Mouse (Mus musculus) embryonic facial prominence, embryonic 10.5 days (tissue): ENCODE measurements around the gene Mfsd13b. TPM values are rescaled to one million over a fixed set of nuclear protein-coding genes. Genes with fewer than 3 reads are reported as not detected.
"Not testable (repeated sequence)": the region's sequence is repeated elsewhere in the genome, so short reads cannot be mapped to it uniquely, and the experiment has no call there.

Experiments
- DNase-seq: peaks from one replicate; pipeline ENCODE4 v3.0.0-alpha.2; 2017; ENCODE audit warnings: low spot score
- H3K27ac ChIP-seq: fragments of 300-500 bp; sonication (generic); replicated peaks from 2 replicates; pipeline ENCODE4 v1.5.1; 2016; ENCODE audit warnings: mild to moderate bottlenecking
- H3K27me3 ChIP-seq: fragments of 300-500 bp; sonication (generic); replicated peaks from 2 replicates; pipeline ENCODE4 v1.6.1; 2016; ENCODE audit warnings: low read depth, mild to moderate bottlenecking; ENCODE audit not compliant: poor library complexity, severe bottlenecking
- H3K36me3 ChIP-seq: fragments of 300-500 bp; sonication (generic); replicated peaks from 2 replicates; pipeline ENCODE4 v1.6.1; 2016; ENCODE audit warnings: mild to moderate bottlenecking, moderate library complexity
- H3K4me1 ChIP-seq: fragments of 300-500 bp; sonication (generic); 2 replicates; pipeline ENCODE4 v1.6.1; 2016
- H3K4me3 ChIP-seq: fragments of 300-500 bp; sonication (generic); 2 replicates; pipeline ENCODE4 v1.5.1; 2016; ENCODE audit warnings: mild to moderate bottlenecking, moderate library complexity
- H3K9me3 ChIP-seq: fragments of 300-500 bp; sonication (generic); 2 replicates; pipeline ENCODE4 v1.6.1; 2016; ENCODE audit warnings: mild to moderate bottlenecking
- WGBS: fragments of 180-500 bp; shearing (Covaris S2); methylation state at CpG from one replicate; pipeline ENCODE4 v1.1.7; 2016; 5-methylcytosine and 5-hydroxymethylcytosine counted together
- polyA plus RNA-seq: library from polyadenylated mRNA; unstranded; fragments of >200 nt; fragmentation: Nextera tagmentation; extraction: Ambion mirVana; gene quantifications from 2 replicates; pipeline ENCODE4 v1.2.1, GENCODE M21; 2016

Gene Mfsd13b
- polyA plus RNA-seq, result 0.40 and 0.62 TPM in 2 replicates

DNA sequence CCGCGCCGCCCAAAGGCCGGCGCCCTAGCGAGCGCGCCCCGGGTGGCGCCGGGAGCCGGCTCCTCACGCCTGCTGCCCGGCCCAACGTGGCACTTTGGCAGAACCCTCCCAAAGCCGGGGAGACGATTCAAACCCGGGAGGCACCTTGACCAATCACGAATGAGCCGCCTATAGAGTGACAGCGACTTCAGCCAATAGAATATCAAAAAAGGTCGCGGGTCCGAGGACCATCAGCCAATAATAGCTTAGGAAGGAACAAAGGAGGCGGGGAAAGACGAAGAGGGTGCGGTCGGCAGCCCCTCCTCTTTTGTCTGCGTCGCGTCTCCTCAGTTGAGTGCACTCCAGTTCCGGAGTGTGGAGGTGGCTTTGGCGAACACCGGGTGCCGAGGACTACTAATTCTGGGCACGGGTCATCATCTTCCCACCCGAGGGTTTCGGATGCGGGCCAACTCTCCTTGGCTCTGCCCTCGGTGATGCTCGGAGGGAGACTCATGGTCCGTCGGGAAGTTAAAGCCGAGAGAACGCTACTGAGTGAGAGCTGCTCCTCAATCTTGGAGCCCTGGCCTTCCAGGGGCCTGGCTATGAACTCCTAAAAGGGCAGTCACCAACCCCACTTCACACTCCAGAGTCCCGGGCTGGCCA is at the start of gene Mfsd13b, which contains the start of gene Cdr2:
Mfsd13b (plus strand) TSS at position 310 of the 642 bp plus-strand sequence.
Cdr2 (minus strand) TSS at position 113 of the 642 bp plus-strand sequence.
- peak within 1 kb of the TSS; percentile 95 for H3K27ac ChIP-seq
- no peaks in the 10 kb centered on the region for H3K36me3 ChIP-seq
- peak within 1 kb of the TSS; percentile 96 for H3K4me3 ChIP-seq
- DNase-seq, result peak; percentile 94
- under 1% methylated on average over 46 of the region's 46 CpGs for WGBS
- no peaks in the 10 kb centered on the region for H3K9me3 ChIP-seq
- no peaks in the 10 kb centered on the region for H3K27me3 ChIP-seq
- peaks cover 21% of the 10 kb centered on the region for H3K4me1 ChIP-seq

- Histone ChIP-seq H3K27ac (no peak overlapping the region), H3K36me3 (peaks cover 100% of the 10 kb centered on the region), H3K4me1 (no peaks in the 10 kb centered on the region), H3K27me3 (no peaks in the 10 kb centered on the region), H3K9me3 (no peaks in the 10 kb centered on the region), H3K4me3 (no peak overlapping the region)
- DNase-seq, result no peak
- 95% methylated on average over 7 of the region's 7 CpGs for WGBS
These were observed 49.2 kb upstream of the Mfsd13b start for GRCm38 (mm10) chr7:120933110-120933509.

DNA sequence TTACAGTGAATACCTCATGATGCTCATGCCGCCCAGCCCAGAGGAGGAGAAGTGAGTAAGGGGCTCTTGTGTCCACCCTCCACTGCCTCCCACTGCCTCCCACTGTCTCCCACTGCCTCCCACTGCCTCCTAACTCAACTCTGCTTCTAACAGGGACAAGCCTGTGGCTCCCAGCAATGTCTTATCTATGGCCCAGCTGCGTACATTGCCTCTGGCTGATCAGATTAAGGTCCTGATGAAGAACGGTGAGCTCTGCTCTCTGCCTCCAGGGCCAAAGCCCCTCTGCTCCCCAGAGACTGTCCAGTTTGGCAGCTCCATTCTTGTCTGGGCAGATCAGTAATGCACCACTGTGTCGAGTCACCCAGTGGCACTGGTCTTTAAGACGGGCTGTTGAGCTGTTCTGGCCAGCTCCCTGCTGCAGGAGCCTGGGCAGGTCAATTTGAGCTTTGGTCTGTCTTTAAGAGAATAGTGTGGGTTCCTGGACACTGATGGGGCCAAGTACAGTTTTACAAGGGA is 48.6 kb upstream of the Mfsd13b start:
- Histone ChIP-seq H3K36me3 (peaks cover 100% of the 10 kb centered on the region), H3K4me1 (no peaks in the 10 kb centered on the region), H3K9me3 (no peaks in the 10 kb centered on the region), H3K27ac (no peak overlapping the region), H3K27me3 (no peaks in the 10 kb centered on the region), H3K4me3 (no peak overlapping the region)
- no peak for DNase-seq
- 87% methylated on average over 5 of the region's 5 CpGs for WGBS

DNA sequence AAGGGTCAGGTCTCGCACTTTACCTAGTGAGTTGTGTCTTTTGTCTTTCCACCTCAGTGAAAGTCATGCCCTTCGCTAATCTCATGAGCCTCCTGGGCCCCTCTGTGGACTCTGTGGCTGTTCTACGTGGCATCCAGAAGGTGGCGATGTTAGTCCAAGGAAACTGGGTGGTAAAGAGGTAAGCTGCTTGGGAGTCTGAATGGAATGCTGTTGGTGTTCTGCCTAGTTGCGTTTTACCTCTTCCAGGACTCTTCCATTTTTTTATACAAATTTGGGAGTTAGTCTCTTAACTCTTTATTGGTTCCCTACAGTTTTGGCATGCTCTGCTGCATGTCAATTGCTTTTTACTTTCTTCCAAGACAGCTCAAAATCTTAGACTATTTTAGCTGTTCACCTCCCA is 47.6 kb upstream of the Mfsd13b start:
- peak; percentile 57 for DNase-seq
- Histone ChIP-seq H3K27me3 (no peaks in the 10 kb centered on the region), H3K4me3 (no peak overlapping the region), H3K4me1 (no peaks in the 10 kb centered on the region), H3K9me3 (no peaks in the 10 kb centered on the region), H3K27ac (no peak overlapping the region), H3K36me3 (peaks cover 100% of the 10 kb centered on the region)
- 47% methylated on average over 5 of the region's 5 CpGs for WGBS

- H3K27ac ChIP-seq, result no peak overlapping the region
- peaks cover 100% of the 10 kb centered on the region for H3K36me3 ChIP-seq
- H3K4me3 ChIP-seq, result no peak overlapping the region
- H3K27me3 ChIP-seq, result no peaks in the 10 kb centered on the region
- 87% methylated on average over 4 of the region's 4 CpGs for WGBS
- H3K4me1 ChIP-seq, result no peaks in the 10 kb centered on the region
- no peaks in the 10 kb centered on the region for H3K9me3 ChIP-seq
- DNase-seq, result no peak
These were observed 45.8 kb upstream of the Mfsd13b start for GRCm38 (mm10) chr7:120936522-120936921.

- 89% methylated on average over 9 of the region's 9 CpGs for WGBS
- Histone ChIP-seq H3K36me3 (peaks cover 100% of the 10 kb centered on the region), H3K9me3 (no peaks in the 10 kb centered on the region), H3K27ac (no peak overlapping the region), H3K4me3 (no peak overlapping the region), H3K27me3 (no peaks in the 10 kb centered on the region), H3K4me1 (no peaks in the 10 kb centered on the region)
- no peak for DNase-seq
These were observed 44.1 kb upstream of the Mfsd13b start for GRCm38 (mm10) chr7:120938206-120938605.

DNA sequence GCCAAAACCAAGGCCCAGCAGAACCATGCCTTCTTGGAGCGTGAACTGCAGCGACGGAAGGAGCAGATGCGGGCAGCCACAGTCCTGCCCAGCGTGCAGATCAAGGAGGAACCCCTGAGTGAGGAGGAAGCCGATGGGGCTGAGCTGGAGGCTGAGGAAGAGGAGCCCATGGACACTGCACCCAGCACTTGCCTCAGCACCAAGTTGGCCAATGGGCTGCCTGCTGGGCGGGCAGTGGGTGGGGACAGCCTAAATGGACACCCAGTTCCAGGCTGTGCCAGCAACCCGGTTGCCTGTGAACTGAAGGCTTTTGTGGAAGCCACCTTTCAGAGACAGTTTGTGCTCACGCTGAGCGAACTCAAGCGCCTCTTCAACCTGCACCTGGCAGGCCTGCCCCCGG is 42.0 kb upstream of the Mfsd13b start:
- WGBS, result 92% methylated on average over 12 of the region's 12 CpGs
- Histone ChIP-seq H3K36me3 (peaks cover 99% of the 10 kb centered on the region), H3K4me1 (no peaks in the 10 kb centered on the region), H3K27me3 (no peaks in the 10 kb centered on the region), H3K9me3 (no peaks in the 10 kb centered on the region), H3K27ac (no peak overlapping the region), H3K4me3 (no peak overlapping the region)
- DNase-seq, result no peak

DNA sequence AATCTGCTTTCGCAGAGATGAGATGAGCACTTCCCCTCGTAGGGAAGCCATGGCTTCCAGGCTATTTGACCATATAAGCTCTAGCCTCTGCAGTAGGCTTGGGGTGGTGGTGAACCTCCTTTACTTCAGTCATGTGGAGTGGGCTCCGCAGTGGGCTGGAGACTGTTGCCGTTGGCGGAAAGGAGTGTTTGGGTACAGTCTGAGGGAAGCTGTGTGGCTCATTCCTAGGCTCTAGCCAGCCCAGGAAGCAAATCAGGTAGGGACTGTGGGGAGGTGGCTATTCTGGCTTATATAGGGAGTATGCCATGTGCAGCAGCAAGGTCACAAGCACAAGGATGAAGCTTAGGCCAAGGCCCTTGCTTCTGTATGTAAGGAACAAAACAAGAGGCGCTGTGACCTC is 41.1 kb upstream of the Mfsd13b start:
- WGBS, result 92% methylated on average over 6 of the region's 6 CpGs
- DNase-seq, result no peak
- Histone ChIP-seq H3K27me3 (no peaks in the 10 kb centered on the region), H3K27ac (no peak overlapping the region), H3K4me1 (no peaks in the 10 kb centered on the region), H3K36me3 (peaks cover 99% of the 10 kb centered on the region), H3K4me3 (no peak overlapping the region), H3K9me3 (no peaks in the 10 kb centered on the region)

DNA sequence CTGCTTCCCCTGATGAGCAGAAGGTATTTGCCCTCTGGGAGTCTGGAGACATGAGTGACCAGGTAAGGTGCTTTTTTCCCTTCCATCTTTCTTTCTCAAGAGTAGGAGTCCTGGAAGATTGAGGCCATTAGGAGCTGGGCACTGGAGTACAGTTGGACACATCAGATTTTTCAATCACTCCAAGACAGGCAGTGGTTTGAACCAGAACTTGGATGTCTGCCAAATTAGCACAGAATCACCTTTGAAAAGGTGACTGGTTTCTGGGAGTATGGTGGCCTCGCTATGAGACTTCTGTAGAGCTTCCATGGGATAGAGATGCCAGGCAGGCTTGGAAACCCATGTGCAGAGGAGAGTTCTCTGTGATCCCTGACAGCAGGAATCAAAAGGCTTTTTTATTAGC is 39.8 kb upstream of the Mfsd13b start:
- Histone ChIP-seq H3K27ac (no peak overlapping the region), H3K9me3 (no peaks in the 10 kb centered on the region), H3K27me3 (no peaks in the 10 kb centered on the region), H3K4me3 (no peak overlapping the region), H3K36me3 (peaks cover 93% of the 10 kb centered on the region), H3K4me1 (no peaks in the 10 kb centered on the region)
- no peak for DNase-seq
- 89% methylated on average over 1 of the region's 1 CpGs for WGBS

GRCm38 (mm10) chr7:120943936-120944509 is 38.3 kb upstream of the Mfsd13b start:
- 79% methylated on average over 8 of the region's 8 CpGs for WGBS
- H3K4me1 ChIP-seq, result no peaks in the 10 kb centered on the region
- H3K36me3 ChIP-seq, result peaks cover 91% of the 10 kb centered on the region

DNA sequence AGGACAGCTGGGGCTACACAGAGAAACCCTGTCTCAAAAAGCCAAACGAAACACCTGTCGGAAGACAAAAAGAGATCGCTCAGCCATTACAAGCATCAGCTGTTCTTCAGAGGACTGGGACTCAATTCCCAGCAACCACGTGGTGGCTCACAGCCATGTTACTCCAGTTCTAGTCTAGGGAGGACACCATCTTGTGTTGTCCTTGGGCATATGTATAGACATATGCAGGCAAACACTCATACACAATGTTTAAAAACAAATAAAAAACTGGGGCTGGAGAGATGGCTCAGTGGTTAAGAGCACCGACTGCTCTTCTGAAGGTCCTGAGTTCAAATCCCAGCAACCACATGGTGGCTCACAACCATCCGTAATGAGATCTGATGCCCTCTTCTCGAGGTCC is 28.7 kb upstream of the Mfsd13b start:
- not testable (repeated sequence) for H3K9me3 ChIP-seq, H3K27ac ChIP-seq, H3K27me3 ChIP-seq, H3K4me1 ChIP-seq, DNase-seq, H3K4me3 ChIP-seq
- H3K36me3 ChIP-seq, result peaks cover 60% of the 10 kb centered on the region
- 88% methylated on average over 7 of the region's 7 CpGs for WGBS

More at GRCm38 (mm10) chr7:120943936-120944509, 38.3 kb upstream of the Mfsd13b start:
- Histone ChIP-seq H3K9me3 (no peaks in the 10 kb centered on the region), H3K4me3 (no peak overlapping the region), H3K27ac (no peak overlapping the region), H3K27me3 (no peaks in the 10 kb centered on the region)
- DNase-seq, result no peak

GRCm38 (mm10) chr7:120960116-120960515 is 22.2 kb upstream of the Mfsd13b start:
- H3K36me3 ChIP-seq, result peaks cover 61% of the 10 kb centered on the region
- no peak for DNase-seq
- H3K4me3 ChIP-seq, result no peak overlapping the region
- H3K27ac ChIP-seq, result no peak overlapping the region
- H3K9me3 ChIP-seq, result no peaks in the 10 kb centered on the region
- no peaks in the 10 kb centered on the region for H3K4me1 ChIP-seq
- H3K27me3 ChIP-seq, result no peaks in the 10 kb centered on the region
- WGBS, result 85% methylated on average over 2 of the region's 2 CpGs

GRCm38 (mm10) chr7:120960601-120961000 is 21.7 kb upstream of the Mfsd13b start:
- Histone ChIP-seq H3K9me3 (no peaks in the 10 kb centered on the region), H3K4me3 (no peak overlapping the region), H3K27ac (no peak overlapping the region), H3K4me1 (no peaks in the 10 kb centered on the region), H3K27me3 (no peaks in the 10 kb centered on the region), H3K36me3 (peaks cover 58% of the 10 kb centered on the region)
- WGBS, result 86% methylated on average over 6 of the region's 6 CpGs
- DNase-seq, result no peak
